Mouse (Mus musculus) cerebral cortex, adult 2 months (tissue): ENCODE results near the gene Fnbp1.

Experiments used
- WGBS: fragments of 180-500 bp; shearing (Covaris S2); methylation state at CpG from one replicate; pipeline ENCODE4 v1.1.7; 2018; 5-methylcytosine and 5-hydroxymethylcytosine counted together

Fnbp1 gene

GRCm38 (mm10) chr2:31141867-31142454 is at the start of gene Fnbp1:
Fnbp1 (minus strand) TSS chr2:31142008.
- under 1% methylated on average over 59 of the region's 59 CpGs for WGBS

GRCm38 (mm10) chr2:31189654-31190053 is 47.8 kb upstream of the Fnbp1 start:
- 72% methylated on average over 3 of the region's 3 CpGs for WGBS

GRCm38 (mm10) chr2:31188691-31189090 is 46.9 kb upstream of the Fnbp1 start:
- WGBS: 100% methylated on average over 1 of the region's 1 CpGs

GRCm38 (mm10) chr2:31183830-31184229 is 42.0 kb upstream of the Fnbp1 start:
- WGBS: 87% methylated on average over 1 of the region's 1 CpGs

- WGBS: 92% methylated on average over 6 of the region's 6 CpGs
These were observed 41.0 kb upstream of the Fnbp1 start for GRCm38 (mm10) chr2:31182786-31183330.

- 73% methylated on average over 7 of the region's 7 CpGs for WGBS
These were observed 38.3 kb upstream of the Fnbp1 start for GRCm38 (mm10) chr2:31180081-31180551.

- 80% methylated on average over 7 of the region's 7 CpGs for WGBS
These were observed 37.7 kb upstream of the Fnbp1 start for GRCm38 (mm10) chr2:31179471-31179870.

- 86% methylated on average over 6 of the region's 6 CpGs for WGBS
These were observed 36.8 kb upstream of the Fnbp1 start for GRCm38 (mm10) chr2:31178593-31178992.

GRCm38 (mm10) chr2:31173290-31173689 is 31.5 kb upstream of the Fnbp1 start:
- WGBS: 86% methylated on average over 4 of the region's 4 CpGs

GRCm38 (mm10) chr2:31172536-31172935 is 30.7 kb upstream of the Fnbp1 start:
- 92% methylated on average over 5 of the region's 5 CpGs for WGBS

- 44% methylated on average over 5 of the region's 5 CpGs for WGBS
These were observed 30.2 kb upstream of the Fnbp1 start for GRCm38 (mm10) chr2:31172001-31172400.

- WGBS: 92% methylated on average over 6 of the region's 6 CpGs
These were observed 28.4 kb upstream of the Fnbp1 start for GRCm38 (mm10) chr2:31170164-31170563.

- WGBS: 75% methylated on average over 10 of the region's 10 CpGs
These were observed 27.2 kb upstream of the Fnbp1 start for GRCm38 (mm10) chr2:31169001-31169400.

GRCm38 (mm10) chr2:31167571-31167970 is 25.8 kb upstream of the Fnbp1 start:
- 94% methylated on average over 2 of the region's 2 CpGs for WGBS

- 79% methylated on average over 4 of the region's 4 CpGs for WGBS
These were observed 23.7 kb upstream of the Fnbp1 start for GRCm38 (mm10) chr2:31165529-31165928.

GRCm38 (mm10) chr2:31164841-31165455 is 23.1 kb upstream of the Fnbp1 start:
- 21% methylated on average over 5 of the region's 5 CpGs for WGBS

- 80% methylated on average over 11 of the region's 11 CpGs for WGBS
These were observed 21.7 kb upstream of the Fnbp1 start for GRCm38 (mm10) chr2:31163361-31164118.

- WGBS: 86% methylated on average over 4 of the region's 4 CpGs
These were observed 19.8 kb upstream of the Fnbp1 start for GRCm38 (mm10) chr2:31161620-31162019.

- 92% methylated on average over 10 of the region's 10 CpGs for WGBS
These were observed 18.5 kb upstream of the Fnbp1 start for GRCm38 (mm10) chr2:31160147-31160920.

GRCm38 (mm10) chr2:31156846-31157245 is 15.0 kb upstream of the Fnbp1 start:
- 84% methylated on average over 3 of the region's 3 CpGs for WGBS

- WGBS: under 1% methylated on average over 53 of the region's 53 CpGs
These were observed 10.3 kb upstream of the Fnbp1 start, which contains the start of gene Gpr107 for GRCm38 (mm10) chr2:31151892-31152812. Gpr107 (plus strand) TSS chr2:31152316.
